Mouse (Mus musculus) liver, embryonic 16.5 days (tissue): Measurements from ENCODE around the gene Mmp28. TPM values are rescaled to one million over a fixed set of nuclear protein-coding genes. Genes with fewer than 3 reads are reported as not detected.

Experiments
- ATAC-seq: fragments of 200-750 bp; cut with Nextera tagmentation; 2 replicates; pipeline ENCODE4 v1.8.0; 2017; ENCODE audit warnings: low read depth, mild to moderate bottlenecking, moderate number of reproducible peaks, moderate library complexity
- H3K27ac ChIP-seq: fragments of 300-500 bp; sonication (generic); 2 replicates; pipeline ENCODE4 v1.5.1; 2014; ENCODE audit warnings: mild to moderate bottlenecking, low read length
- H3K27me3 ChIP-seq: fragments of 300-500 bp; sonication (generic); 2 replicates; pipeline ENCODE4 v1.6.1; 2014; ENCODE audit warnings: low read depth, low read length, mixed read lengths; ENCODE audit not compliant: control insufficient read depth, insufficient read depth
- H3K36me3 ChIP-seq: fragments of 300-500 bp; sonication (generic); 2 replicates; pipeline ENCODE4 v1.6.1; 2014; ENCODE audit warnings: mild to moderate bottlenecking; ENCODE audit not compliant: control insufficient read depth, insufficient read depth
- H3K4me1 ChIP-seq: fragments of 300-500 bp; sonication (generic); 2 replicates; pipeline ENCODE4 v1.6.1; 2014; ENCODE audit warnings: low read depth, low read length, mixed read lengths; ENCODE audit not compliant: control insufficient read depth
- H3K4me2 ChIP-seq: fragments of 300-500 bp; sonication (generic); 2 replicates; pipeline ENCODE4 v1.6.1; 2014; ENCODE audit warnings: low read depth, low read length, mixed read lengths
- H3K4me3 ChIP-seq: fragments of 300-500 bp; sonication (generic); 2 replicates; pipeline ENCODE4 v1.5.1; 2014; ENCODE audit warnings: low read depth, mild to moderate bottlenecking, low read length
- H3K9ac ChIP-seq: fragments of 300-500 bp; sonication (generic); 2 replicates; pipeline ENCODE4 v1.6.1; 2014; ENCODE audit warnings: low read depth, low read length
- H3K9me3 ChIP-seq: fragments of 300-500 bp; sonication (generic); replicated peaks from 2 replicates; pipeline ENCODE4 v1.6.1; 2016; ENCODE audit warnings: low read length; ENCODE audit not compliant: control insufficient read depth
- WGBS: fragments of 180-500 bp; shearing (Covaris S2); extraction: QIAGEN DNeasy Blood & Tissue Kit; methylation state at CpG from one replicate; pipeline ENCODE4 v1.1.7; 2014; ENCODE audit not compliant: insufficient replicate concordance; 5-methylcytosine and 5-hydroxymethylcytosine counted together
- polyA plus RNA-seq: library from polyadenylated mRNA; unstranded; fragments of >200 nt; fragmentation: Nextera tagmentation; extraction: Ambion mirVana; gene quantifications from 2 replicates; pipeline ENCODE4 v1.2.1, GENCODE M21; 2015

Gene Mmp28
- 0.37 and 0.42 TPM in 2 replicates for polyA plus RNA-seq

GRCm38 (mm10) chr11:83462711-83463244 lies at the start of gene Mmp28:
TSS of gene Mmp28 (minus strand) at chr11:83463071.
- peak; percentile 62; the same call in 1 of the 2 replicates for ATAC-seq
- Histone ChIP-seq H3K27ac (no peak within 1 kb of the TSS), H3K27me3 (peaks cover 34% of the 10 kb centered on the region), H3K36me3 (no peaks in the 10 kb centered on the region), H3K9me3 (no peaks in the 10 kb centered on the region), H3K4me1 (no peaks in the 10 kb centered on the region), H3K4me2 (peak within 1 kb of the TSS; percentile 68), H3K4me3 (peak within 1 kb of the TSS; percentile 56), H3K9ac (no peak within 1 kb of the TSS; the same call in 1 of the 2 replicates)
- 0% methylated on average over 42 of the region's 42 CpGs for WGBS

- Histone ChIP-seq H3K27me3 (no peaks in the 10 kb centered on the region), H3K4me3 (no peak overlapping the region), H3K9me3 (no peaks in the 10 kb centered on the region), H3K36me3 (peaks cover 17% of the 10 kb centered on the region), H3K27ac (no peak overlapping the region), H3K4me1 (no peaks in the 10 kb centered on the region), H3K4me2 (no peak overlapping the region), H3K9ac (no peak overlapping the region)
- no peak for ATAC-seq
Observed at GRCm38 (mm10) chr11:83509521-83509920, 46.6 kb upstream of the Mmp28 start.

- ATAC-seq = no peak
- Histone ChIP-seq H3K27me3 (no peaks in the 10 kb centered on the region), H3K9ac (no peak overlapping the region), H3K9me3 (no peaks in the 10 kb centered on the region), H3K4me2 (no peak overlapping the region), H3K36me3 (peaks cover 43% of the 10 kb centered on the region), H3K27ac (no peak overlapping the region), H3K4me1 (no peaks in the 10 kb centered on the region), H3K4me3 (no peak overlapping the region)
- 89% methylated on average over 5 of the region's 5 CpGs for WGBS
Observed at GRCm38 (mm10) chr11:83504308-83504707, 41.4 kb upstream of the Mmp28 start.

- Histone ChIP-seq H3K27ac (no peak overlapping the region), H3K36me3 (peaks cover 10% of the 10 kb centered on the region), H3K9me3 (no peaks in the 10 kb centered on the region), H3K27me3 (no peaks in the 10 kb centered on the region), H3K9ac (no peak overlapping the region), H3K4me1 (no peaks in the 10 kb centered on the region), H3K4me3 (no peak overlapping the region), H3K4me2 (no peak overlapping the region)
- ATAC-seq = no peak
- 87% methylated on average over 2 of the region's 2 CpGs for WGBS
Observed at GRCm38 (mm10) chr11:83495571-83495970, 32.7 kb upstream of the Mmp28 start.

- Histone ChIP-seq H3K4me3 (no peak overlapping the region), H3K9ac (no peak overlapping the region), H3K4me2 (no peak overlapping the region), H3K27me3 (no peaks in the 10 kb centered on the region), H3K4me1 (no peaks in the 10 kb centered on the region), H3K27ac (no peak overlapping the region), H3K9me3 (no peaks in the 10 kb centered on the region), H3K36me3 (peaks cover 5% of the 10 kb centered on the region; the same call in 1 of the 2 replicates)
- WGBS = 64% methylated on average over 4 of the region's 4 CpGs
- no peak for ATAC-seq
Observed at GRCm38 (mm10) chr11:83491488-83491887, 28.6 kb upstream of the Mmp28 start.

- peak overlapping the region; percentile 77 for H3K4me2 ChIP-seq
- H3K4me3 ChIP-seq = peak overlapping the region; percentile 84
- H3K9me3 ChIP-seq = no peaks in the 10 kb centered on the region
- WGBS = under 1% methylated on average over 44 of the region's 52 CpGs
- no peaks in the 10 kb centered on the region for H3K27me3 ChIP-seq
- H3K9ac ChIP-seq = peak overlapping the region; percentile 96
- H3K4me1 ChIP-seq = peaks cover 16% of the 10 kb centered on the region
- peak overlapping the region; percentile 91 for H3K27ac ChIP-seq
- peaks cover 9% of the 10 kb centered on the region for H3K36me3 ChIP-seq
- ATAC-seq = peak; percentile 47
Observed at GRCm38 (mm10) chr11:83473235-83474016, 10.6 kb upstream of the Mmp28 start.

GRCm38 (mm10) chr11:83472324-83473234 lies 9.7 kb upstream of the Mmp28 start, which contains the start of gene Taf15:
TSS of gene Taf15 (plus strand) at chr11:83473086.
- H3K27me3 ChIP-seq = no peaks in the 10 kb centered on the region
- ATAC-seq = peak; percentile 95
- WGBS = 1% methylated on average over 66 of the region's 66 CpGs
- peaks cover 16% of the 10 kb centered on the region for H3K4me1 ChIP-seq
- peak within 1 kb of the TSS; percentile 84 for H3K4me3 ChIP-seq
- no peaks in the 10 kb centered on the region for H3K9me3 ChIP-seq
- peak within 1 kb of the TSS; percentile 91 for H3K27ac ChIP-seq
- peaks cover 7% of the 10 kb centered on the region for H3K36me3 ChIP-seq
- peak within 1 kb of the TSS; percentile 96 for H3K9ac ChIP-seq
- H3K4me2 ChIP-seq = peak within 1 kb of the TSS; percentile 77

- Histone ChIP-seq H3K36me3 (peaks cover 4% of the 10 kb centered on the region), H3K4me1 (peaks cover 16% of the 10 kb centered on the region), H3K9me3 (no peaks in the 10 kb centered on the region), H3K27me3 (no peaks in the 10 kb centered on the region), H3K4me3 (peak overlapping the region; percentile 84), H3K27ac (peak overlapping the region; percentile 13), H3K4me2 (peak overlapping the region; percentile 76), H3K9ac (peak overlapping the region; percentile 62)
- ATAC-seq = no peak
- WGBS = 86% methylated on average over 2 of the region's 2 CpGs
Observed at GRCm38 (mm10) chr11:83471766-83472165, 8.9 kb upstream of the Mmp28 start.
